Mouse (Mus musculus): ENCODE results near the gene Cux1.

DNA sequence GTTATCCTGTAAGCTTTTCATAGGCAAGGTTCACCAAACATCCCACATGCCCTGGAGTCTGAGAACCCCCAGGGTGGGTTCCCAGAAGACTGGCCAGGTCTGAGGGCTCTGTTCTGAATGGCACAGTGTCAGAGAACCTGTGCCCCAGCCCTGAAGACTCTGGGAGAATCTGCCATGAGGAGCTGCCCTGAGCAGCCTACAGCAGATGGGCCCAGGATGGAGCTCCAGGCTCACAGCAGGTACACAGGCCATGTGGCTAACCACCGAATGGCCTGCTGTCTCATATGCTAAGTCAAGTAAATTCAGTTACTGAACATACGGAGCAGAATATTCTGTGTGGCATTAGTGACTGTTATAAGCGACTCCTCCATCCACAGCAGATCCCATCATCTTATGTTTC, 80.9 kb downstream of the Cux1 start:
- TF ChIP-seq CTCF (IDR thresholded peaks at IDR 0.05; ENCODE audit: extremely low read depth, insufficient read length, insufficient replicate concordance, low read depth, low read length) = no peak
- no peak for TF ChIP-seq POLR2A (IDR thresholded peaks at IDR 0.05; ENCODE audit: low read depth, low read length)
